Mouse (Mus musculus) splenic B cell, adult 2 months (primary cell): ENCODE measurements around the gene Heatr1.
"Not testable (repeated sequence)": the region's sequence is repeated elsewhere in the genome, so short reads cannot be mapped to it uniquely, and the experiment has no call there.

Source experiments
- DNase-seq: peaks from one replicate; pipeline ENCODE4 v3.0.0-alpha.2; 2011; ENCODE audit warnings: low read depth, low spot score
- H3K27me3 ChIP-seq: 2 replicates; pipeline ENCODE4 v1.6.1; 2012; ENCODE audit warnings: mild to moderate bottlenecking, low read length, moderate library complexity, mixed read lengths; ENCODE audit not compliant: control insufficient read depth, poor library complexity, insufficient read depth, severe bottlenecking
- H3K36me3 ChIP-seq: 2 replicates; pipeline ENCODE4 v1.6.1; 2012; ENCODE audit warnings: mild to moderate bottlenecking, low read length, moderate library complexity, mixed read lengths; ENCODE audit not compliant: control insufficient read depth, poor library complexity, insufficient read depth, severe bottlenecking

Gene Heatr1

DNA sequence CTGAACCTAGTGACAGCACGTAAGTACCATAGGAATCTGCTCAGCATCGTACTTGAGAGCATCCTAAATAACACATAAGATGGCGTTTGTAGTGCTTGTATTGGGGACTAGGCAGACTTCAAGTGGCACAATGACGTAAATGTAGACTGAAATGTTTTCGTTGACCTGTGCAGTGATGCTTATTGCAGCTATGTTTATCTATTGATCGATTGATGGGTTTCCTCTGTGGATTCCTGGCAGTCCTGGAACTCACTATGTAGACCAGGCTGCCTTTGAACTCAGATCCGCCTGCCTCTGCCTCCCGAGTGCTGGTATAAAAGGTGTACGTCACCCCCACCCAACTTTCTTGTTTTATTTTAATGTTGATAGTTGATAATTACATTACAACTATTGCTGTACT, 25.8 kb downstream of the Heatr1 start:
- no peak for DNase-seq
- no peaks in the 10 kb centered on the region for H3K27me3 ChIP-seq
- peaks cover 33% of the 10 kb centered on the region for H3K36me3 ChIP-seq

DNA sequence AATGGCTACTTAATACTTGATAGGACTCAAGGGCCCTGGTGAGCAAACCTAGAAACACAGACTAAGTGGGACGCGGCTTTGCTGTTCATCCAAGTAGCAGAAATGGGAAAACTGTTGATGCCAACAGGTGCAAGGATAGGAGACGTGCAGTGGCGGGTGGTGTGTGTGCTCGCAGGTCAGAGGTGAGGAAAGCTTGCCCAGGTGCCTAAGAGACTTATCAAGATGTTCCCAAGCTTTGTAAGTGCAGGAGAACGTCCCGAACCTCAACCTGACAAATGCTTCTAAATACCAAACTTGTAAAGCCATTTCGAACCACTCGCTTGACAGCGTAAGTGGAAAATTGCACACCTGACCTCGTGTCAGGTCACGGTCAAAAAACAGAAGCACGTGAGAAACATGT, 33.7 kb downstream of the Heatr1 start:
- Histone ChIP-seq H3K27me3 (no peaks in the 10 kb centered on the region), H3K36me3 (peaks cover 25% of the 10 kb centered on the region)
- no peak for DNase-seq

DNA sequence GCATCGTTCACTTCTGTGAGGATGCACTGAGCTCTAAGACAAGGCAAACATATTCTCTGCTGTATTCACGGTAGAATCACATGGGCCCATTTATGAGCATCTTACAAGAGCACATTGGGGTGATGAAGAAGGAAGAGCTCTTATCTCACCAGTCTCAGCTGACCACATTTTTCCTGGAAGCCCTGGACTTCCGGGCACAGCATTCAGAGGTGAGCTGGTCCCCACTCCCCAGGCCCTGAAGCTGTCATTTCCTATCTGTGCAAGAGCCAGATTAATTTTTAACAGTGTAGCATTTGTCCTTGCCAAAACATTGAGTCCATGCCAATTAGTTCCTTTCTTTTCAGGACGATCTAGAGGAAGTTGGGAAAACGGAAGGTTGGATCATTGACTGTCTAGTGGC, 39.0 kb downstream of the Heatr1 start:
- Histone ChIP-seq H3K27me3 (no peaks in the 10 kb centered on the region), H3K36me3 (peaks cover 27% of the 10 kb centered on the region)
- DNase-seq, result no peak

DNA sequence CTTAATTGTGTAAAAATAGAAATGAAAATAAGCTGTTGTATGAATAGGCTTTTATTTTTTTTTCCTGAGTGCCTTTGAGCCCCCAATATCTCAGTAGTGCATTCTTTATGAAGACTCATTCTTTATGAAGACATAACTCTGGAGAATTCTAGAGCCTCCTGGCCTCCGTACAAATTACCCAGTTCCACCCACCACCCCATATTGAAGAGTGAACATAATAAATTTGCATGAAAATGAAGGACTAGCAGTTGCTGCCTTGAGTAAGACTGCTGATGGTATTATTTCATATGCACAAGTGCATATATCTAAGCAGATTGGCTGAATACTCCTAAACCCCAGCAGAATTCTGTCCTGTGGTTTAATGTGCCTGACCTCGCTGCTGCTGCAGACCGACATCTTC, 44.8 kb downstream of the Heatr1 start:
- no peaks in the 10 kb centered on the region for H3K27me3 ChIP-seq
- peaks cover 36% of the 10 kb centered on the region for H3K36me3 ChIP-seq
- no peak for DNase-seq

DNA sequence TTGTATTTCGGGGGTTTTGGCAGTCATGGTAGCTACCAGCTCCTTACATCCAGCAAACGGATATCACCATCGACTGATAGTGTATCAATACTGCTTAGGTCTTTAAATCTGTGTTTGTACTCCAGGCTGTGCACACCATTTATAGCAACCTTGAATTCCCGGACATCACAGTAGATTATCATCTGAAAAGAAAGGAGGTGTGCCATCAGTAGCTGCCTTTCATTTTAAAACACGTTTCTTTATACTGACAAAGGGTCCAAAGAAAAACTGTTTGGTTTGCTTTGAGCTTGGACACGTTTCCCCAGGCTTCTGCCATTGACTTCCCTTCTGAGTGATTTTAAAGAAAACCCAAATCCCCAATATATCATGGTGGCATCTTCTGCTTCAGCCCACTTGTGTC, 46.0 kb downstream of the Heatr1 start:
- Histone ChIP-seq H3K36me3 (peaks cover 26% of the 10 kb centered on the region), H3K27me3 (no peaks in the 10 kb centered on the region)
- no peak for DNase-seq

DNA sequence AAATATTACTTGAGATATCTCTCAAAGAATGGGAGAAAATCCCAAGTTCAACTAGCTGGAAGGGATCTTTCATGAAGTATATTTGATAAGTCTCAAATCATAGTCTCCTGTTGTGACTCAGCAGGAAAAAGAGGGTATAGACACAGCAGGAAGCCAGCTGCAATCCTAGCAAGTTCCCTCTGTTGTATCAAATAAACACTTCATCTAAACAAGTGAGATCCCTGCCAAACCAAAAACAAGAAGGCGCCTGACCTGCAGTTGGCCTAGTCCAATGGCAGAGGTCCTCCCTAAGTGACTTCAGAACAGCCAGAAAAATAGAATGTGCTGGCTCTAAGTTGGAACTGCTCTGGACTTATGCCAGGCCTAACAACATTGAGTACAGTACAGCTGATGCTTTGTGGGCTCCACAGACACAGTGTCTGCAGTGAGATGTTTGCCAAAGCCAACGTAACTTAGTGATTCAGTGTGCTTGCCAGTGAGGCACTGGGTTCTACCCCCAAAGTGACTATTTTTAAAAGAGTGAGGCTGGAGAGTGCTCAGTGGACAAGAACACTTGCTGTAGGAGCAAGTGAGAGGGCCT, 47.3 kb downstream of the Heatr1 start:
- H3K36me3 ChIP-seq, result peaks cover 22% of the 10 kb centered on the region
- DNase-seq, result no peak
- H3K27me3 ChIP-seq, result no peaks in the 10 kb centered on the region

DNA sequence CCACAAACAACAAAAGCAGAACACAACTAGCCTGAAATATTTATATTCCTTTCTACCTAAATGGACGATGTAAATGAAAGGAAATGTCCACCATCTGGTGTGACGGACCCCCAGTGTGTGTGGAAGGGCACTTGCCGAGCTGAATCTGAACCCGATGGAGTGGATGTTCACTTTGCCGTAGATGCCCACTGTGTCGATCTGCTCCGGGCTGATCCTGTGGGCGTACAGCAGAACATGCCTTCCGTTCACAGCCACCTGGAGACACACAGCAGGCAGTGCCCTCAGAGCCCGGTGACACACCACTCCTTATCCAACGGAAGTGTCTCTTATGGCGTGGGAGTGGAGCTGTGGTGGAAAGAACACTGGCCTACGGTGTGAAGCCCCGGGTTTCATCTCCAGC, 58.3 kb downstream of the Heatr1 start:
- DNase-seq, result no peak
- peaks cover 20% of the 10 kb centered on the region for H3K36me3 ChIP-seq
- H3K27me3 ChIP-seq, result no peaks in the 10 kb centered on the region

DNA sequence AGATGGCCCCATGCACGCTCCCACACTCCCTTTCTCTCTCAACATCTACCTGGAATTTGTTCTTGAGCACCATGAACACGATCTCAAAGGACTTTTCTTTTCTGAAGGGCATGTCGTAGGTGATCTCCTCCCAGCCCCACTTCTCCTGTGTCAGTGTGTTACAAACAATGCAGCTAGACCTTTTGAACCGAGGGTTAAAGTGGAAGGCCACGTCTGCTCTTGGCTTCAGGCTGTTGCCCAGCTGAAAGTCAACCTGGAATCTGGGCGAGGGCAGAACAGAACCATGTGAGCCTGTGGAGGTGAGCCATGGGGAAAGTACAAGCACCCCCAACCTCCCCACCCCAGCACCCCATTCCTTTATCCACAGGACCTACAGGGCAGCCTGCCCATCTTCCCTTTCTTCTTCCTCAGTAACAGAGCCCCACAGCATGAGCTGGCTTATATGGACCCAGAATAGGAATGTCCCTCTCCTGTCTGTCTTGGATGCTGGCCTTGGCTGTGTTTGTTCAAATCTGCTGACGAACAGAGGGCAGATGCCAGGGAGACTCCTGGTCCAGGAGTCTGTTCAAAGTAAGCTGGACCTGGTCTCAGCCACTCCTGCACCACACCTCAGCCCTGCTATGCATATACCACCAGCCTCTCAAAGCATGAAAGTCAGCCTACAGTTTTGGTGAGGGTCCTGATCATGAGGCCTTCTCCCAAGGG, 60.0 kb downstream of the Heatr1 start:
- H3K36me3 ChIP-seq, result peaks cover 19% of the 10 kb centered on the region
- no peak for DNase-seq
- no peaks in the 10 kb centered on the region for H3K27me3 ChIP-seq

DNA sequence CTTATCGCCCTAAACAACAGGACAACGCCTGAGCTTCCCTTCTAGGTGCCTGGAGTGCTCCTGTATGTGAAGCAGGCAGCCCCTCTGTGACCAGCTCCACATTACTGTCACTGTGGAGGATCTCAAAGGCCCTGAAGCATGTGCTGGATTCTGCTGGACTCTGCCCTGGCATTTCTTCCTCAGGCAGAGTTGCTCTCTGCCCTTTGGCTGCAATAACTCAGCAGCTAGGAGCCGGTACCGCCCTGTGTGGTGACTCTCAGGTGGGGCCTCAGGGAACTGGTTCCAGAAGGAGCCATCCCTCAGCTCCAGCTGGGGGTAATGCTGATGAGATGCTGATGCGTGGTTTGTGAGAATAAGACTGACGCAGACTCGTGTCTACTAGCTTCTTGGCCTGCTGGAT, 61.9 kb downstream of the Heatr1 start:
- DNase-seq, result no peak
- peaks cover 16% of the 10 kb centered on the region for H3K36me3 ChIP-seq
- no peaks in the 10 kb centered on the region for H3K27me3 ChIP-seq

DNA sequence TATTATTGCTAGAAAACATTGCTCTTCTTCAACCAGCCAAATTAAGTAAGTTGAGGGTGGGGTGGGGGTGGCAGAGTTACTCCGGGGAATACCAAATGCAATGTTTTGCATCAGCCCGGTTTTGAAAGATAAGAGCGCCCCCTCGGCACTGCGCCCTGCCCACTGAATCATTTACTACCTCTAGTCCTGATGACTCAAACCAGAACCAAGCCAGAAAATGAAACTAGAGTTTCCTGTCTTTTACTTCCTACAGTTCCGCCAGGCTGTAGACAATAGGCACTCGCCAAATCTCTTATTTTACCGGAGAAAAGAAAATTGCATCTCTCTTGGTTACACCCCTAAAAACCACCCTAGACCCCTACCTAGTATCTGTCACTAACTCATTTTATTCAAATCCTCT, 65.6 kb downstream of the Heatr1 start:
- peak; percentile 92 for DNase-seq
- peaks cover 7% of the 10 kb centered on the region for H3K36me3 ChIP-seq
- H3K27me3 ChIP-seq, result no peaks in the 10 kb centered on the region

DNA sequence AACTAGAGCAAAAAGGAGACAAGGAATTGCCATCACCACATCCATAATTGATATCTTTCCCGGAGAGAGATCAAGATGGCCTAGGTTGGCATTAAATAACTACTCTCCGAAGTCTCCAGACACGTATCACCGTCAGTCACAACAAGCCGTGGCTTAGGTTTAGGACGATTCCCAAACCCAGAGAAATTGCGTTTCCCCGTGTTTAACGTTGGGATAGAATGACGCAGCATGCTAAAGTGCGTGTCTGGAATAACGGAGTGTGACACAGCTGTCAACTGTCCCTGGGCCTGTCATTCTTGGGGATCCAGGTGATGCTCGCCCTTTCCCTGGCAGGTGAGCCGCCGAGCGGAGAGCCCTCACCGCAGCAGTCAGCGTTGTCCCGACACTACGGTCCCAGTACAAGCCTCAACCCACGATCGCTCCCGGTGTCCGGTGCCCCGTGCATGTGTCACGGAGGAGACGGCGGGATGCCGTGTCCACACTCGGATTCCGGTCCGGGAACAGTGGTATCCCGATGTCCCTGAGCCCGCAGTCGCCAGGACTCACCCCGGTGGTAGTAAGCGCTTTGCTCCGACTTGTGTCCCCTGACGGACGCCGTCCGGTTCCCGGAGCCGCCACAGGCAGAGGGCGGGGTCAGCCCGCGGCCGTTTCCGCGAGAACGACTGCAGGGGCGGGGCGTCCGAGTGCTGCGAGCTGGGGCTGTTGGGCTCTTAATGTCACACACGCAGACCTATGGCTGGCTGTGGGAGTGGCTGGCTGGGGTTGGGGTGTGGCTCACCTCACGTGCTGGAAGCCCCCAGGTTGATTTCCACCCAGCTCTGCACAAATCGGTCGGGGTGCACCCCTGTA, 66.3 kb downstream of the Heatr1 start:
- DNase-seq, result peak; percentile 95
- H3K27me3 ChIP-seq, result no peaks in the 10 kb centered on the region
- peaks cover 7% of the 10 kb centered on the region for H3K36me3 ChIP-seq

DNA sequence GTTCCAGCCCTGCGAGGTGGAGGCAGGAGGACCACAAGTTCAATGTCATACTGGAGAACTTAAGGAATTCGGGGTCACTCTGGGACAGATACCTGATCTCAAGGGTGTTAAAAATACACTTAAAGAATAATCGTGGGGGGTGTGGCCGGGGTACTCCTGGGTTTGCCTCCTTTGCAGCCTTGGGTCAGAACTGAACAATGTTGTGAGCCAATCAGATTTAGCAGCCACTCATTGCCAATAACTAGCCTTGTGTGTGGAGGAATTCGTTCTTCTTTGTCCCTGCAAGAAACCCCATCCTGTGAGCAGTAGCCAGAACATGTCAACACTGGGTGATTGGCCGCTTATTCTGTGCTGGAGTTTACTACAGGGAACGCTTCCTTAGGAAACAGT, 66.9 kb downstream of the Heatr1 start:
- peaks cover 6% of the 10 kb centered on the region; the same call in 1 of the 2 replicates for H3K36me3 ChIP-seq
- H3K27me3 ChIP-seq, result no peaks in the 10 kb centered on the region
- DNase-seq, result no peak

DNA sequence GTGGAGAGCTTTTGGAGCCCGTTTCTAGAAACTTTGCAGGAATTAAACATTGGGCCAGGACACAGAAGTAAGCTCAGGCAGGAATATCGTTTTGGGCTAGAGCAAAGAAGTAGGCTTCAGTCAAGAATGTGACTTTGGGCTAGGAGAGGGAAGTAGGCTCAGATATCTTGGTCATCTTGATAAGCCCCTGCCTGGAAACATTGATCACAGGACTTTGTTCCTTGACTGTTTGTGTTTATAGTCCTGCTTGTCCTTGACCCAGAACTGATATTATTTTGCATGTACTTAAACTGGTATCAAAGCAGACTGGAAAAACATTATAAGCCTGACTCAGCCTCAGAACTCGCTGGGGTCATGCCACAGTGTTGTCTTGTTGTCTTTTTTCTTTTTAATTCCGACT, 67.8 kb downstream of the Heatr1 start:
- no peak for DNase-seq
- peaks cover 4% of the 10 kb centered on the region; the same call in 1 of the 2 replicates for H3K36me3 ChIP-seq
- H3K27me3 ChIP-seq, result no peaks in the 10 kb centered on the region

DNA sequence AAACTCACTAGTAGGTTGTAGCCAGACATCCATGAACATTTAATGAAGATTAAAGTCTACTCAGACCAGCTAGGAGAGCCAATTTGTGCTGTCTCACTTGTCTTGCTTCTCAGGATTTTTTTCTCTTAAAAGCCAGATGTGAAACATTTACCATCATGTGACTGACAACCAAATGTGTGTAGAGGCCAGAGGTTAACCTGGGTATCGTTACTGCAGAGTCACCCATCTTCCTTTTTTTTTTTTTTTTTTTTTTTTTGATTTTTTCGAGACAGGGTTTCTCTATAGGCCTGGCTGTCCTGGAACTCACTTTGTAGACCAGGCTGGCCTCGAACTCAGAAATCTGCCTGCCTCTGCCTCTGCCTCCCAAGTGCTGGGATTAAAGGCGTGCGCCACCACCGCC, 69.3 kb downstream of the Heatr1 start:
- H3K27me3 ChIP-seq, DNase-seq, H3K36me3 ChIP-seq: not testable (repeated sequence)

DNA sequence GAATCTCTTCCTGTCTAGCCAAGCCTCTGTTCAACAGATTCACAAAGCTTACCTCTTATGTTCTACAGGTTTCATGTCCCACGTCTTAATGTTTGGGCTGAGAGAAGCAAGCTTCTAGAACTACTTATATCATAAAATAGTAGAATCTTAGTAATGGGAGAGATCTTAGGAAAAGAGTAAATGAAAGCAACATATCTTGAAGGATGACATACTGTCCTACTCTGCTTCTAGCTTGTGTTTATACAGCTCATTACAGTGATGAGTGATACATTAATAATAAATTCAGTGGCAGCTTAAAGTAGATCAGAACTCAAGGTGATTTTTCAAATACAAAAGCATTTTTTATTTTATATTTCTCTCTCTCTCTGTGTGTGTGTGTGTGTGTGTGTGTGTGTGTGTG, 70.0 kb downstream of the Heatr1 start, which contains the start of gene Lgals8:
TSS of gene Lgals8 (minus strand) at position 101 of the 400 bp plus-strand sequence.
- no peak for DNase-seq
- no peaks in the 10 kb centered on the region for H3K36me3 ChIP-seq

More for the DNA sequence above, 70.0 kb downstream of the Heatr1 start, which contains the start of gene Lgals8:
- no peaks in the 10 kb centered on the region for H3K27me3 ChIP-seq
